Mouse (Mus musculus): ENCODE data around the gene Gstm3.

GRCm38 (mm10) chr3:108013331-108013871 is 44.3 kb upstream of the Gstm3 start:
- no peak for TF ChIP-seq POLR2A (IDR thresholded peaks at IDR 0.05; ENCODE audit: low read depth, low read length)
- TF ChIP-seq CTCF (IDR thresholded peaks at IDR 0.05; ENCODE audit: extremely low read depth, insufficient read length, insufficient replicate concordance, low read depth, low read length) = no peak

All from small intestine, adult 2 months (tissue).